Mouse (Mus musculus) lung, adult 2 months (tissue): ENCODE data around the gene Mpzl2.

Experiments
- CTCF ChIP-seq: fragments of 200-500 bp; IDR thresholded peaks from 2 replicates; pipeline ENCODE4 v1.5.1; 2011; ENCODE audit warnings: mild to moderate bottlenecking, low read length, control low read depth; ENCODE audit not compliant: insufficient read depth
- POLR2A ChIP-seq: fragments of 200-500 bp; IDR thresholded peaks from 2 replicates; pipeline ENCODE4 v1.6.1; 2011; ENCODE audit warnings: low read depth, mild to moderate bottlenecking, control low read depth, low read length, borderline replicate concordance; ENCODE audit errors: extremely low read depth

DNA sequence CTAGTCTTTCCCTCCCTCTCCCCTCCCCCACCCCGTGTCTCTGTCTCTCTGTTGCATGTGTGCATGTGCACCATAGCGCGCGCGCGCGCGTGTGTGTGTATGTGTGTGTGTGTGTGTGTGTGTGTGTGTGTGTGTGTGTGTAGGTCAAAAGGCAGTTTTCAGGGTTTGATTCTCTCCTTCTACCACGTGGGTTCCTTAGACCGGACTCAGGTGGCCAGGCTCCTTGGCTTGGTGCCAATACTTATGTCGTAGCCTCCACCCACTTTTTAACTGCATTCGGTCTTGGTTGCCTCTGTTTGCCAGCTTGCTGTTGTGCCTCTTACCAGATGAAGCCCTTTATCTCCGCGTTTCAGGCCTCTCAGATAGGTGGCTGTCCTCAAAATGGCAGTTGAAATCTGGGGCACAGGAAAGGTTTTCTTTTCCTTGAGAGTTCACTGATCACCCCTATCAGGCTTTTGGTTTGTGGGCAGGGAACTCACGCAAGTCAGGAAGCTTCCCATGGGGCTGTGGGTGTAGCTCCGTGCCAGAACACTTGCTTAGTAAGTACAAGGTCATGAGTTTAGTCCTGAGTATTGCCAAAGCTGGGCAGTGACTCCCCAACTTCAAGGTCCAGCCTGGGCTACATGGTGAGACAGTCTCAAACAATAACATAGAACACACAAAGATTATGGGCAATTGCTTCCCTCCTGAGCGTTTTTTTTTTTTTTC lies 1.7 kb downstream of the Mpzl2 start:
- no peak for TF ChIP-seq POLR2A
- no peak for TF ChIP-seq CTCF
